Mouse (Mus musculus) adrenal gland, postnatal 4 days (tissue): ENCODE measurements around the gene Tbc1d10a. TPM values are rescaled to one million over a fixed set of nuclear protein-coding genes. Genes with fewer than 3 reads are reported as not detected.

Source experiments
- DNase-seq, 2 experiments: peaks; one replicate each; pipeline ENCODE4 v3.0.0; 2021 to 2022; ENCODE audit warnings: low spot score in 2 of 2, mixed read lengths in 2 of 2
- total RNA-seq, 2 experiments: library from RNA; stranded (reverse); gene quantifications; 2 replicates each; pipeline ENCODE4 v1.2.3; 2021

Tbc1d10a gene
- total RNA-seq, 2 experiments from 2014 or later, result 19.0 to 19.9 TPM

GRCm38 (mm10) chr11:4235665-4236545 lies 49.3 kb downstream of the Tbc1d10a start, which contains the start of gene Osm:
Osm (plus strand) TSS chr11:4236420.
- no peak for DNase-seq

DNA sequence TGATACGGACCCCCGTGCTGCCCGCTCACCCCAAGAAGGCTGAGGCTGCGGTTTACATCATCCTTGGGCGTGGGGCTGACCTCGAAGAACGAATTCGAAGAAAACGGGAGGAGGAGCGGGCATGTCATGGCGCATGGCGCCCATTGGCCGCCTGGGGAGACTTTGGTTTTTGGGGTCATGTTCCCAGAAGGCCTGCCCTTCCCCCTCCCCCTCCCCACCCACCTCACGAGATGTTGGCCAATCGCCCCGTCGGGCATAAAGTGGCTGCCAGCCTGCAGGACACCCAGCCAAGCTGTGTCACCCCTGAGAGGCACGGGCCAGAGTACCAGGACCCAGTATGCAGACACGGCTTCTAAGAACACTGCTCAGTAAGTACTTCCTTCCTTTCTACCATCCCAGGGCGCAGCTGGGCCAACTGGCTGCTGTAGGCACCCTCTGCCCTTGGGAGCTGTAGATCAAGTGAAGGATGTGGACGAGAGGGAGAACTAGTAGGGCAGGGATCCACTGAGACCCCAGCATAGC lies 50.0 kb downstream of the Tbc1d10a start:
- no peak for DNase-seq

GRCm38 (mm10) chr11:4237389-4237912 lies 50.9 kb downstream of the Tbc1d10a start:
- DNase-seq, result no peak

DNA sequence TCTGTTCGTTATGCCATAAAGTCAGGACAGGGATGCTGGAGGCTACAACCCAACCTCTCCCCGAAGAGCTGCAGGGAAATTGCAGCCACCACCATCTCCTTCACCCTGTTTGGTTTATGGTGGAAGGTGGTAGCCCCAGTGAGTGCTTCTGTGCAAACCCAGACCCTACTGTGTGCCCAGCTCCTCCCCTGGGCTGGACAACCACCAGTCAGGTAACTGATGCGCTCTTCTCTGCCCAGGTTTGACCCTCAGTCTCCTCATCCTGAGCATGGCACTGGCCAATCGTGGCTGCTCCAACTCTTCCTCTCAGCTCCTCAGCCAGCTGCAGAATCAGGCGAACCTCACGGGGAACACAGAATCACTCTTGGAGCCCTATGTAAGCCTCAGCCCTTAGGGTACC lies 51.6 kb downstream of the Tbc1d10a start:
- DNase-seq, result no peak

DNA sequence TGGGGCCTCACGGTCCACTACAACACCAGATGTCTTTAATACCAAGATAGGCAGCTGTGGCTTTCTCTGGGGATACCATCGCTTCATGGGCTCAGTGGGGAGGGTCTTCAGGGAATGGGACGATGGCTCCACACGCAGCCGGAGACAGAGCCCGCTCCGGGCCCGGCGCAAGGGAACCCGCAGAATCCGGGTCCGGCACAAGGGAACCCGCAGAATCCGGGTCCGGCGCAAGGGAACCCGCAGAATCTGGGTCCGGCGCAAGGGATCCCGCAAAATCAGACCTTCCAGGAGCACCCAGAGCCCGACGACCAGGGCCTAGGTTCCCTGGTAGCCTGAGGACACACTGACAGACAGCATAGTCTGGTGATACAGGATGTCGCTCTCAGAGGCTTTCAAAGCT lies 53.1 kb downstream of the Tbc1d10a start:
- DNase-seq, result no peak

GRCm38 (mm10) chr11:4240151-4240550 lies 53.6 kb downstream of the Tbc1d10a start:
- no peak for DNase-seq

DNA sequence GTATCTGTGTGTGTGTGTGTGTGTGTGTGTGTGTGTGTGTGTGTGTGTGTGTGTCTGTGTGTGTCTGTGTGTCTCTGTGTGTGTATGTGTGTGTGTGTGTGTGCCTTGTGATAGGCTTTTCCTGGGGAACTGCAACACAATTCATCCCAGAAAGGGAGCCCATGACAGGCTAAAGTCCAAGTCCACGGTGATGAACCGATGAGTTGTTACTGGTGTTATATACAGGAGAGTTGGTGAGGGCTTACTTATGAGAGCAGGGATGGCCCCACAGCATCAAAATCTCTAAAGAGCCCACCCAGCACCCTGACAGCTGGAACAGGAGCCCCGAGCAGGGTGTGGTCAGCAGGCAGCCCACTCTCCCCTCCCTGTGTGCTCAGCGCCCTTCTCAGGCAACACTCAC lies 54.6 kb downstream of the Tbc1d10a start:
- no peak for DNase-seq

DNA sequence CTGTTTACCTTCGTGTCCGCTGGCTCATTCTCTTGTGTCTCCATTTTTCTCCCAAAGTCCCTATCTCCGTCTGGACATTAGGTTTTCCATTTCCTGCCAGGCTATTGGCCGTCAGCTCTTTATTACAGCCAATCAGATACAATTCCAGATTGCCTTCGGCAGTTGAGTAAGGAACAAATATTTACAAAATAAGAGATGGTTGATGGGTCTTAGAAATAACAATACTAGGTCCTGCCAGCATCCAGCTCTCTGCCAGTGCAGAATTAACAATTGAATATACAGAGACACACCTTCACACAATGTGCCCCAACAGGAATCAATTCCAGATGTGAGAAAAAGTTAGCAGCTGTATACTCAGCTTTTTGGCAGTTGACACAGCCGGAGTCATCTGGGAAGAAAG lies 59.5 kb downstream of the Tbc1d10a start:
- DNase-seq, result no peak

- no peak for DNase-seq
Observed at GRCm38 (mm10) chr11:4246623-4247022, 60.0 kb downstream of the Tbc1d10a start.

DNA sequence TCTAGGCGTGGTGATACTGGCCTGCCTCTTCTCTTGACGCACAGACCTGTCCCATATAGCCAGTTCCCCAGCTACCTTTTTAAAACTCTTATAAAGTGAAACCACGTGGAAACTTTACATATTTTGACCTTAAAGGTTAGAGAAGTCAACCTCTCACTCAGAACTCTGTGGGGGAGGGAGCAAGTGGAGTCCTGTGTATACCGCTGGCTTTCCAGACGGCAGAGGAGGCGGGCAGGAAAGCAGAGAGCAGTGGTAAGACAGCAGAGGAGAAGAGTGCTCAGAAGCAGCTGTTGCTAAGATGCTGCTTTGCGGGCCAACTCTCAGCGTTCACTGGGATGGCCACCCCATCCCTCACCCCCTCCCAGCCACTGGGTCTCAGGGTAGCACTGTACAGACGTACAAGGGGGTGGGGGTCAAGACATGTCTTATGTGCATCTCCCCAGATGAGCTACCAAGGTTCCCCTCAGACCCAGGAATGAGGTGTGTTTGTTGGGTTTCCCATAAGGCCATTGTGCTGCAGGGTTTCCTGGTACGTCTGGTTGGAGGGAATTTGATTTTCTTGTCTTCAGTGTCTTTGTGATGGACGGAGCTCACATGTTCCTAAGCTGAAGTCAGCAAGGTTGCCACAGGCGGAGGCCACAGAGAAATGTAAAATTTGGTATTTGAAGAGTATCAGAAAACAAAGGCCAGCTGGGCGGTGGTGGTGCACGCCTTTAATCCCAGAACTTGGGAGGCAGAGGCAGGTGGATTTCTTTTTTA lies 60.8 kb downstream of the Tbc1d10a start:
- DNase-seq, result no peak

GRCm38 (mm10) chr11:4249151-4249550 lies 62.6 kb downstream of the Tbc1d10a start:
- no peak for DNase-seq

DNA sequence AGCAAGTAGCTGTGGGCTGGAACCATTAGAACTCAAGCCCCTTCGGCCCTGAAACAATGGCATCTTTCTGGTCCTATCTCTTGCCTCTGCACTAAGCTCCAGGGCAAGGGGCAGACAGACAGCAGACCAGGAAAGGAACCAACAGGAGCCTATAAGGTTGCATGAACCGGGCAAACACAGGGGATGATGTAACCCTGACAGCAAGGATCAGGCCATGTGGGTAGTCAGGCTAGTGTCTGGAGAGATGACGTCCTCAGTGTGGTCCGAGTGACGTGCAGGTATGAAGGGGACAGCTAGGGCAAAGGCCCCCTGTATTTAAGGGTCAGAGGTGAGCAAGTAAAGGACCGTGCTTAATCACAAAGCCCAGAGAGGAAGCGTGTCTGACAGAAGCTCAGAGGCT lies 63.7 kb downstream of the Tbc1d10a start:
- DNase-seq, result no peak

GRCm38 (mm10) chr11:4251376-4251775 lies 64.8 kb downstream of the Tbc1d10a start:
- DNase-seq, result no peak

- DNase-seq, result no peak
Observed at GRCm38 (mm10) chr11:4252886-4253285, 66.3 kb downstream of the Tbc1d10a start.

DNA sequence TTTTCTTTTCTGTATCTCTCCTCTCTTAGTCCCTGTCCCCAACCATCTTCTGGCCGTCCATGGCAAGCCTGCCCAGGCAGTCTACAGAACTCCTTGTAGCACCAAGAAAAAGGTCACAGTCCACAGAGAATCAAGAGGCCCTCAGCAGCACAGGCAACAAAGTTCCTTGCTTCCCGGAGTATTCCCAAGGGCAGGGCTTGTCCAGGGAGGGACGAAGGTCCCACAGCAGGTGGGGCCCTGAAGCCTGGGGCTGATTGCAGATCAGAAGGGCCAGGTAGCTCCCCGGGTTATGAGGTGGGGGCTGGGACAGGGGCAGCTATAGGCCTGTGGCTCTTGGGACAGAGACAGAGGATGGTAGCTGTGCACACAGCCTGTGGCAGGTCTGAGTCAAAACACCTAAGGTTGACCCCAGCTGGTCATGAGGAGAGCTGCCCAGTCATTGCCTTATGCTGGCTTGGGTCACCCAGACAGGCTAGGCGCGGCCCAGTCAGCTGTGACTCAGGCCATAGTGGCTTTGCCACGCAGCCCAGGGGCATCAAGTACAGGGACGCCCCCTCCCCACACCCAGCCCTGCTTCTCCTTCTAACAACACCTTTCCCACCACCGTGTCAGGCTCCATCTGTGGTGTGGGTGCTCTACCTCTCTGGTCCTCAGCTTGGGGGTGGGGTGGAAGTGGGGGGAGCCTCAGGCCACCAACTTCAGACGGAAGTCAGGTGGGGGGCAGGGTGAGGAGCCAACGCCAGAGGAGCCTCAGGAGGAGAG lies 70.4 kb downstream of the Tbc1d10a start, which contains the start of gene Lif:
Gene Lif (plus strand): TSS at position 712 of the 762 bp plus-strand sequence.
- DNase-seq, result no peak

GRCm38 (mm10) chr11:4257756-4258155 lies 71.2 kb downstream of the Tbc1d10a start:
- no peak for DNase-seq

- DNase-seq, result peak; percentile 55 to 65
Observed at GRCm38 (mm10) chr11:4258657-4259082, 72.1 kb downstream of the Tbc1d10a start.

DNA sequence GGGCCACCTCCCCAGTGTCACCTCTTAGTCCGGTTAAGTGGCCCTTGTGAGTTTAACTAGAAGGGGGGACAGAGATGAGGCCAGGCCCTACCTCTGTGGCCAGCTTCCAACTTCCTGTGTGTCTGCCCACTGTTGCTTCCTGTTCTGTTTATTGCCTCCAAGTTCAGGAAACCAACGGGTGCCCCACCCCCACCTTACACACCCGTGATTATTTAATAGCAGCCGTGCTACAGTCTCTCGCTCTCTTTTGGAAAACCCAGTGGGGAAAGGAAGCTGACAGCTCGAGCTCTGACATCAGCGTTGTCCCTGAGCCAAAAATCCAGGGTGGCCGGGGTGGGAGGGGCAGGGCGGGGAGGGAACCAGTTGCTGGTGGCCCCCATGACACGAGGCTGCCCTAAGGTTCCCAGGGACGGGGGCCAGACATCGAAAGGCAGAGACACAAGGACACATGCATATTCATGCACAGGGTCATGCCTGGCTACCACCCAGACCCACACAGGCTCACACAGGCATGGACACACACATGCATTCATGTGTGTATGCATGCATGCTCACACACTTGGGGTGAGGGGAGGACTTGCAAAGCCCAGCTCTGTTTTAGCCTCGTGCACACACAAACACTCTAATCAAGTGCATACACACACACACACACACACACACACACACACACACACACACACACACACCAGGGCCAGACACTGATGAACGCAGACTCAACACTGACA lies 74.0 kb downstream of the Tbc1d10a start:
- no peak for DNase-seq

GRCm38 (mm10) chr11:4261188-4261494 lies 74.6 kb downstream of the Tbc1d10a start:
- DNase-seq, result peak in 1 of 2 experiments; percentile 49

DNA sequence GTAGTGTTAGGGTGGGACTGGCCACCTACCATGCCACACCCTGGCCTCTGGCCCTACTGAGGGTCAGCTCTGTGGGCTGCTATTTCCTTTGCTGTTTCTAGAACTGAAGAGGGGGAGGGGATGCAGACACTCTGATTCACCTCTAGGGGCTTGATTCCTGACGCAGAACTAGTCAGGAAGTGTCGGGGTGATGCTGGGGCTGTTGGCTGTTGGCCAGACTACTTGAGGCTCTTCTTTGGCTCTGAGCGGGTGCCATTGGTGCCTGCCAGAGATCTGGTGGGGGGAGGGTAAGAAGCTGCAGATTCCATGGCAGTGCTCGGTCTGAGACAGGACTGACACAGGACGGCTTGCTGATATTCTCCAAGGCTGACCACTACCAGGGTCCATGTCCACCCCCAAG lies 75.4 kb downstream of the Tbc1d10a start:
- DNase-seq, result no peak
